ENCODE assay signal across 8 mouse cellular contexts in the genomic region with DNA sequence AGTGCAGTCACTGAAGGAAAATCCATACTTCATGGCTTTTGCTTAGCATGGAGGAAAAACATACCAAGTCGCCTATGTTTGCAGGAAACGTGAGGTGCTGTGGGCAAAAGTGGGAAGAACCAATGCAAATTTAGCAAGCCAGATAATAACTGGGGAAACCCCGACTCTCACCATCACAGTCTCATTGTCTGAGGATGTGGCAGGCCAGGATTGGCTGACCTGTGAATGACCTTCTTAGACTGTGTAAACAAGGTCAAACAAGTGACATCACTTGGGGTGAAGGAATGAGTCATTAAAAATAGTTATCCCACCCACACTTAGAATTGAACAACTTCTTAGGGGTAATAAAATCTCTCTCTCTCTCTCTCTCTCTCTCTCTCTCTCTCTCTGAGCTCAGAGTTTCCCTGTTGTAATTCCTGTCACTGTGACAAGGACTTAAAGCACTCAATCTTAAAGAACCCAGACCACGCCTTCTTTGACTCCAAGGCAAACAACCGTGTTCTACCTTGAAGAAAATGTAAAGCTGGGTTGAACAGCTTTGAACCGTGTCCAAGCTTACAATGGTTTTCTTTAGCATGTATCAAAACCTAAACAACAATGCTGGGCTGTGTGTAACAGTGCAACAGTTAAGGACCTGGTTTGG.
DNase-seq lines count a peak whose midpoint lies in the region; ATAC-seq lines count a peak whose summit lies in the region.

No protein-coding gene starts in this region.

- H3K4me3 ChIP-seq in intestine, embryonic 16.5 days (ENCODE audit: low read length) = no peak overlapping the region
- H3K4me3 ChIP-seq in stomach, embryonic 16.5 days (replicated peaks; ENCODE audit: low read length) = no peak overlapping the region

- no peak overlapping the region for H3K9ac ChIP-seq in intestine, embryonic 16.5 days (ENCODE audit: low read depth, low read length)
- H3K9ac ChIP-seq in stomach, embryonic 16.5 days (ENCODE audit: low read length) = no peak overlapping the region

- H3K36me3 ChIP-seq in intestine, embryonic 16.5 days (ENCODE audit: control insufficient read depth, insufficient read depth, low read length) = no peaks in the 10 kb centered on the region
- H3K36me3 ChIP-seq in stomach, embryonic 16.5 days (ENCODE audit: control insufficient read depth, insufficient read depth, low read length) = no peaks in the 10 kb centered on the region

- no peaks in the 10 kb centered on the region for H3K27me3 ChIP-seq in intestine, embryonic 16.5 days (replicated peaks; ENCODE audit: control insufficient read depth, insufficient read depth, low read length)
- no peaks in the 10 kb centered on the region; the same call in 1 of the 2 replicates for H3K27me3 ChIP-seq in stomach, embryonic 16.5 days (ENCODE audit: control insufficient read depth, insufficient read depth, low read length)

- H3K4me1 ChIP-seq in intestine, embryonic 16.5 days (ENCODE audit: control insufficient read depth, insufficient read depth, low read length) = peaks cover 10% of the 10 kb centered on the region
- H3K4me1 ChIP-seq in stomach, embryonic 16.5 days (ENCODE audit: control insufficient read depth, insufficient read depth, low read length) = peaks cover 9% of the 10 kb centered on the region

- DNase-seq in ovary, postnatal 36 days (ENCODE audit: low spot score) = peak; percentile 26
- no peak for DNase-seq in ovary, postnatal 10 days (ENCODE audit: low spot score)
- DNase-seq in adrenal gland, adult 2 months = peak; percentile 75
- DNase-seq in MN1 (ENCODE audit: low spot score) = no peak
- no peak for DNase-seq in frontal cortex, postnatal 36 days (ENCODE audit: low spot score in 2 of 2)
- no peak for DNase-seq in right cerebral cortex, adult 18-20 months

- no peak overlapping the region for H3K4me2 ChIP-seq in intestine, embryonic 16.5 days (ENCODE audit: low read depth, low read length)
- no peak overlapping the region for H3K4me2 ChIP-seq in stomach, embryonic 16.5 days (ENCODE audit: low read depth, low read length)

- H3K9me3 ChIP-seq in intestine, embryonic 16.5 days (ENCODE audit: control insufficient read depth, low read length) = no peaks in the 10 kb centered on the region
- H3K9me3 ChIP-seq in stomach, embryonic 16.5 days (replicated peaks; ENCODE audit: control insufficient read depth, low read length) = no peaks in the 10 kb centered on the region

- ATAC-seq in intestine, embryonic 16.5 days = peak; percentile 89
- ATAC-seq in stomach, embryonic 16.5 days (ENCODE audit: insufficient read depth, low FRiP score) = peak; percentile 74; the same call in 1 of the 2 replicates

- 23% methylated on average over 6 of the region's 6 CpGs for WGBS in intestine, embryonic 16.5 days
- WGBS in stomach, embryonic 16.5 days = 25% methylated on average over 6 of the region's 6 CpGs

- no peak overlapping the region; the same call in 1 of the 2 replicates for H3K27ac ChIP-seq in intestine, embryonic 16.5 days (ENCODE audit: low read length)
- peak overlapping the region; percentile 46; the same call in 1 of the 2 replicates for H3K27ac ChIP-seq in stomach, embryonic 16.5 days (ENCODE audit: low read length)

Comparison
In these comparisons a context has a peak if more than half of its experiments do, and no peak if none do; other contexts are left out.
1. DNase-seq: peak in ovary, postnatal 36 days (single experiment) and adrenal gland, adult 2 months (single experiment); none in ovary, postnatal 10 days (single experiment), MN1 (single experiment), frontal cortex, postnatal 36 days (0 of 2) and right cerebral cortex, adult 18-20 months (single experiment).